Mouse (Mus musculus) lung, postnatal 0 days (tissue): Measurements from ENCODE around the gene Fbxl19.

Experiments used
- CTCF ChIP-seq: IDR thresholded peaks from 2 replicates; pipeline ENCODE4 v1.5.1; 2016; ENCODE audit warnings: antibody characterized with exemption, mild to moderate bottlenecking
- EP300 ChIP-seq: IDR thresholded peaks from 2 replicates; pipeline ENCODE4 v1.6.1; 2016; ENCODE audit warnings: antibody characterized with exemption, mild to moderate bottlenecking, control low read depth

GRCm38 (mm10) chr7:127703561-127704178 is 40.7 kb upstream of the Fbxl19 start:
- TF ChIP-seq CTCF (no peak), EP300 (no peak)
